Mouse (Mus musculus): ENCODE data around the gene Gadd45gip1. TPM values are rescaled to one million over a fixed set of nuclear protein-coding genes. Genes with fewer than 3 reads are reported as not detected.

The Gadd45gip1 gene
- total RNA-seq, 2 experiments from 2014 or later: 26.3 to 26.9 TPM

DNA sequence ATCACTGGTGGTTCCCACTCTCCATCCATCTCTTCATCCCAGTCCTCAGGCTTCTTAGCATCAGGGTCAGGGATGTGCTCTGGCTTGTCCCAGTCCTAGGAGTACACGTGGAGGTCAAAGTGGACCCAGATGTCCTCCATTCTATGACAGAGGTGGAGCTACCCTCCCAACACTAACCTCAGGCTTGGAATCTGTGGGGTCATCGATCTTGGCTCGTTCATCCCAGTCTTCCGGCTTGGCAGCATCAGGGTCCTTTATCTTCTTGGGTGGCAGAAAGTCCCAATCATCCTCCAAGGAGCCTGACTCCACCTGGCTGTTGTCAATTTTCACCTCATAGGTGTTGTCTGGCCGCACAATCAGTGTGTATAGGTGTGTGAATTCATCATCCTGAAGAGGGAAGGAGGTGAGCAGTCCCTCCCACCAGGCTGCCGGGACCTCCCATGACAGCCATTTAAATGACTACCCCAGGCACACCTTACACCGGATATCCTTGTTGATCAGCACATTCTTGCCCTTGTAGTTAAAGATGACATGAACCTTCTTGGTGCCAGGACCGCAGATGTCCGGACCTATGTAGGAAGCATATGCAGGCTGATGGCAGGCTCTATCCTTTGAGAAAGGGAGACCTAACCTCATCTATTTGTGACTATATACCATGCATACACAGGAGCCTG lies 13.2 kb downstream of the Gadd45gip1 start:
- DNase-seq (ENCODE audit: low spot score in 2 of 2): no peak
- intact Hi-C loops (cut with DNase I): no loop called here

DNA sequence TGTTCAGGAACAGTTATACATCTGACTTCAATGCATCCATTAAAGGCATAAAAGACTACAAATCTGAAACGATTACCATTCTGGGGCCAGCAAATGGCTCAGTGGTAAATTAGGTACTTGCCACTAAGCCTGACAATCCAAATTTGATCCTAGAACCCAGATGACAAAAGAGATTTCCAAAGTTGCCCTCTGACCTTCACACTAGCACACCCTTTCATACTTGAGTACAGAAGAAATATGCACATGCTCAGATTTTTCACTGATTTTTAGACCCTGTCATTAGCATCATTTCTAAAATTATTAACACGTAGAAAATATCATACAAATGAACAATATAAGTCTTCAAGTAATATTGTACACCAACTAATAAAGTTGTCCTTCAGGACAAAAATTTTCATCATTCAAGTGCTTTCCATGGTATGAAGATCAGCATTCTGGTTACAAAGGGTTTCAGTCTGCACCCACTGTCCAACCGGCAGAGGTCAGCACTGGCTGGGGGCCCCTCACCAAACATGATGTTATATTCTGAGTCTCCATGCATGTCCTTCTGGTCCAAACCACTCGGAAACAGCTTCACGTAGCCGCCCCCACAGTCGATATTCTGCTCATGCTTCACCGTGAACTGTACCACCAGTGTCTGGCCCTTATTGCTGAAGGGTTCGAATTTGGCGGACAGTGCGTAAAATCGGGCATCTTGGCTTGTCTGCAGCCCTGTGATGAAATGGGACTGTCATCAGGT lies 14.2 kb downstream of the Gadd45gip1 start:
- intact Hi-C loops (cut with DNase I): no loop called here
- peak; percentile 19 to 33 for DNase-seq (ENCODE audit: low spot score in 2 of 2)

- DNase-seq (ENCODE audit: low spot score in 2 of 2): no peak
- intact Hi-C loops (cut with DNase I): no loop called here
Measured at GRCm38 (mm10) chr8:84846094-84846721, 14.9 kb downstream of the Gadd45gip1 start.

DNA sequence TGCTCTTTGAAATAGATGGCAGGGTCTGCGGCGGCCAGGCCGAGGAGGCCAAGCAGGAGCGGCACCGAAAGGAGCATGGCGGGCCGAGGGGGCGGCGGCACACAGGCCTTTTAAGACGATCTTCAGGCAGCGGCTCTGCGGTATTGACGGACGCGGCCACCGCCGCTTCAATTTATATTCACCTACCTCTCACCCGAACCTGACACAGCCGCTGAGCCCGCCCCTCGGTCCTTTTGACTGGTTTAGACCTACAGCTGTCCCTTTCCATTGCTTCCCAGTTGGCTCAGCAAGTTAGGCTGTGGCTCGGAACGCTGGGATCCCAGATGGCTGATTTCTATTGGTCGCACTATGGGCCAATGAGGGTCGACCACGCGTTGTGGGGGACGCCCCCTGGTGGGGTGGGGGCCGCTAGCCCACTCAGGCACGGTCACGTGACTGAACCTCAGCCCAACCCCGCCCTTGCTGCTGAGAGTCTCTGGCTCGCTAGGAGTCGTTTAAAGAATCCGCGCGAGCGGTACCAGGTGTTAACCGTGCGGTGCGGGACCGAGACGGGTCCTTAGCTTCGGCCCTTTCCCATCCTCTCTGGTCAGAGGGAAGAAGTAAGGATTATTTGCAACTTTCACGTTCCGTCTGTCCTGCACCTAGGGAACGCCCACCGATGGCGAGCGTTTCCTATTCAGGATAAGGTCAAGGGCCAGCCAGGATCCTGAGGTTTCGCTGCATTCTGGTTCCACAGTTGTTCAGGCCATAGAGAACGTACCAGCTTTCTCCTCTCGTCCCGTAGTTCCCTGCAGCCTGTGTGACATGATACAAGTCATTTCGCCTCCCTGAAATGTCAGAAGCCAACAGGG lies 15.6 kb downstream of the Gadd45gip1 start, which contains the start of gene Calr:
Gene Calr, minus strand, starts transcription at position 213 of the 851 bp plus-strand sequence.
- DNase-seq (ENCODE audit: low spot score in 2 of 2): peak; percentile 99
- intact Hi-C loops (cut with DNase I): no loop called here

DNA sequence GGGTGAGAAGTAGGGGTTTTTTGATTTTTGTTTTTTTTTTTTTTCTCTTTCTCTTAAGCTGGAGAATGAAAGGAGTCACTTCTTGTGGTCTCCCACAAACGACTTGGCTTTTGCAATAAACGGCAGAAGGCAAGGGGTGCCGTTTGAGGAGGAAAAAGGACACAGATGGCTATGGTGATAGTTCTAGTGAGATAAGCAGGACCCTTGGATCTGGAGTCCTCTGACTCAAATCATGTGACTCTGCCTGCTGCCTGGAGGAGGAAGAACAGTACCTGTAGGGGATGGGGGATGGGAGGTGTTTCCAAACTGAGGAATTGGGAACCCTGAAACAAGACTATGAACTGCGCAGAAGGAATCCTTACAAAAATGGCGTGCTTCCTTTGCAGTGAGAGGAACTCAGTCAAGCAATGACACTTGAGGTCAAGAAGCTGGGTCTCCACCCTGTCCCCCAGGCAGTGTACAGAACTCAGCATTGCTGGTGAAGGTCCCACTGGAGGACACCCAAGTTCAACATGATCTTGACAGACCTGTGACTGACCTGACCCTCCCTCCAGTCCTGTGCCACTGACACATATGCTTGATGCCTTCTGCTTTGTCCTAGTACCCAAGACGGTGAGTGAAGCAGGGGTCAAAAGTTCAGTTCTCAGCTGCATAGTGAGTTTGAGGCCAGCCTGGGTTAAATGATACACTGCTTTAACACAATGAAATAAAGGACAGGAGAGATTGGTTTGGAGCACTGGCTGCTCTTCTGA lies 16.5 kb downstream of the Gadd45gip1 start:
- DNase-seq (ENCODE audit: low spot score in 2 of 2): no peak
- intact Hi-C loops (cut with DNase I): no loop called here

- intact Hi-C loops (cut with DNase I): loop anchor here (5.0 kb wide), 1 partner anchor 46 kb away; the partner anchor contains the start of gene Klf1
- no peak for DNase-seq (ENCODE audit: low spot score in 2 of 2)
Measured at GRCm38 (mm10) chr8:84856434-84856833, 25.1 kb downstream of the Gadd45gip1 start.

DNA sequence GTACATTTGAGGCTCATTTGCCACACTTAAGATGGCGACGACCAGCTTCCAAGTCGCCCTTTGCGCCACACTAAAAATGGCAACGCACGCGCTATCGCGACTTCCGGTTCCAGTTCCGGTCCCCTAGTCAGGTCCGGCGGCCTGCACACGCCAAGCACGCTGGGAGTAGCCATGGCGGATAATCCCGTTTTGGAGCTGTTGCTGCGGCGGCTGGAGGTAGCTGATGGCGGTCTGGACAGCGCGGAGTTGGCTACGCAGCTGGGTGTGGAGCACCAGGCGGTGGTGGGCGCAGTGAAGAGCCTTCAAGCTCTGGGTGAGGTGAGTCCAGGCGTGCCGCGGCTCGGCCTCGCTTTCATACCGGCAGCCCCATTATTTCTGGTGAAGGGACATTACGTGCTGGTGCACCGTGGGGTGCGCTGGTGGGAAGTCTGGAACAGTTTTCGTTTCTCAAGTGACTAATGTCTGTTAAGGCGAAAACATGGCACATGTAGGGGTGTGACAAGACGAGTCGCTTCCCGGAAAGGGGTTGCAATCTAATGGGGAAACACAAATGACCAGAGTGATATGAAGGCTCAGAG lies 25.6 kb downstream of the Gadd45gip1 start, which contains the start of gene Farsa:
Gene Farsa, plus strand, starts transcription at position 126 of the 578 bp plus-strand sequence.
- intact Hi-C loops (cut with DNase I): loop anchor here (5.0 kb wide), 1 partner anchor 45 kb away; the partner anchor contains the start of gene Klf1

GRCm38 (mm10) chr8:84871376-84872308 lies 40.3 kb downstream of the Gadd45gip1 start, which contains the start of gene Syce2:
Syce2 (plus strand) TSS chr8:84872111.
- peak; percentile 48 to 52 for DNase-seq (ENCODE audit: low spot score in 2 of 2)
- intact Hi-C loops (cut with DNase I): no loop called here

More for the DNA sequence above, 25.6 kb downstream of the Gadd45gip1 start, which contains the start of gene Farsa:
- peak; percentile 93 for DNase-seq (ENCODE audit: low spot score in 2 of 2)

- intact Hi-C loops (cut with DNase I): no loop called here
- DNase-seq (ENCODE audit: low spot score in 2 of 2): no peak
Measured at GRCm38 (mm10) chr8:84872309-84872965, 41.1 kb downstream of the Gadd45gip1 start.

GRCm38 (mm10) chr8:84873016-84873415 lies 41.7 kb downstream of the Gadd45gip1 start:
- DNase-seq (ENCODE audit: low spot score in 2 of 2): no peak
- intact Hi-C loops (cut with DNase I): no loop called here

DNA sequence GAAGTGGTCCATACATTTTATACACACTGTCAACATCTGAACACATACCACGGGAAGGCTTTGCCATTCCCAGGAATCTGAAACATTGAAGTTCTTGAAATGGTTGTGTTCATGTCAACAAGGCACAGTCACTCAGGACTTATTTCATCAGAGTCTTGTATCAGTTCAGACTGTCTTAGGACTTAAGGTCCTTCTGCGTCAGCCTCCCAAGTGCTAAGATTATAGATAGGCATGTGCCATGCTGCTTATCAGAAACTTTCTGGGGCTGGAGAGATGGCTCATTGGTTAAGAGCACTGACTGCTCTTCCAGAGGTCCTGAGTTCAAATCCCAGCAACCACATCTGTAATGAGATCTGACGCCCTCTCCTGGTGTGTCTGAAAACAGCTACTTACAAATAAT lies 43.0 kb downstream of the Gadd45gip1 start:
- intact Hi-C loops (cut with DNase I): no loop called here
- no peak for DNase-seq (ENCODE audit: low spot score in 2 of 2)

- intact Hi-C loops (cut with DNase I): no loop called here
- DNase-seq (ENCODE audit: low spot score in 2 of 2): no peak
Measured at GRCm38 (mm10) chr8:84877297-84878035, 46.1 kb downstream of the Gadd45gip1 start.

GRCm38 (mm10) chr8:84878915-84879314 lies 47.6 kb downstream of the Gadd45gip1 start:
- intact Hi-C loops (cut with DNase I): no loop called here
- no peak for DNase-seq (ENCODE audit: low spot score in 2 of 2)

DNA sequence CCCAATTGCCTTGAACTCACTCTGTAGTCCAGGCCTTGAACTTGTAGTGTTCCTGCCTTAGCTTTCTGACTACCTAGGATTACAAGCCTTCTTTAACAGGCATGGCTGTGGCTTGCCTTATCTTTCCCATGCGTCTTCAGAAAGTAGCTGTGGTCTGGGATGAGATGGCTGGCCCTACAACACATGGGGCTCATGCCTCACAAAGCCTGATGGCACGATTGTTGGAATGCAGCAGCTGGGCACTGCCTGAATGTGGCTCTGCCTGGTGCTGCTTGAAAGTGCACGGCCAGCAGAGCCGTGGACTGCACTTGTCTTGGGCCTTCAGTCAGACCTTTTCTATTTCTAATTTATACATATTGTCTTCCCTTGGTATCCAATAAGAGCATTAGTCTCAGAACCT lies 53.4 kb downstream of the Gadd45gip1 start:
- no peak for DNase-seq (ENCODE audit: low spot score in 2 of 2)
- intact Hi-C loops (cut with DNase I): no loop called here
